Mouse (Mus musculus): Measurements from ENCODE around the gene Fbxo11. TPM values are rescaled to one million over a fixed set of nuclear protein-coding genes. Genes with fewer than 3 reads are reported as not detected.
"Not testable (repeated sequence)": the region's sequence is repeated elsewhere in the genome, so short reads cannot be mapped to it uniquely, and the experiment has no call there.

Gene Fbxo11
- polyA plus RNA-seq, 1 experiment from 2014 or later, result 33.0 TPM

DNA sequence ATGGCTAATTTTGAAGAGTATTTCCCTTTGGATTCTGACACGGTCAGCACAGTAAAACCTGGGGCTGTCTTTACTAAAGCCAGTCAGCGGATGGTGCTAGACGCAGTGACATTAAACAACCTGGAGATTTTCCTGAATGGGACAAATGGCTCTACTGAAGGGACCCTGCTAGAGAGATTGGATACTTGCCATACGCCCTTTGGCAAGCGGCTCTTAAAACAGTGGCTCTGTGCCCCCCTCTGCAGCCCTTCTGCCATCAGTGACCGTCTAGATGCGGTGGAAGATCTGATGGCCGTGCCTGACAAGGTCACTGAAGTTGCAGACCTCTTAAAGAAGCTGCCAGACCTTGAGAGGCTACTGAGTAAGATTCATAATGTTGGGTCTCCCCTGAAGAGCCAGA lies 79.2 kb downstream of the Fbxo11 start:
- Histone ChIP-seq H3K27ac (replicated peaks) (no peak overlapping the region), H3K27me3 (no peaks in the 10 kb centered on the region), H3K9me3 (no peaks in the 10 kb centered on the region), H3K4me2 (no peak overlapping the region), H3K4me1 (replicated peaks) (no peaks in the 10 kb centered on the region), H3K9ac (no peak overlapping the region), H3K36me3 (peaks cover 70% of the 10 kb centered on the region), H3K4me3 (no peak overlapping the region)
- ATAC-seq (ENCODE audit: low FRiP score, low read depth), result no peak
- 81% methylated on average over 8 of the region's 8 CpGs for WGBS

- Histone ChIP-seq H3K4me2 (no peak overlapping the region), H3K27ac (replicated peaks) (no peak overlapping the region), H3K9ac (no peak overlapping the region), H3K27me3 (no peaks in the 10 kb centered on the region), H3K4me1 (replicated peaks) (no peaks in the 10 kb centered on the region), H3K36me3 (peaks cover 60% of the 10 kb centered on the region), H3K9me3 (no peaks in the 10 kb centered on the region), H3K4me3 (no peak overlapping the region)
- no peak for ATAC-seq (ENCODE audit: low FRiP score, low read depth)
- 93% methylated on average over 20 of the region's 20 CpGs for WGBS
These were observed 80.5 kb downstream of the Fbxo11 start for GRCm38 (mm10) chr17:87984440-87985214.

- Histone ChIP-seq H3K36me3 (peaks cover 48% of the 10 kb centered on the region), H3K27ac (replicated peaks) (no peak overlapping the region), H3K4me3 (no peak overlapping the region), H3K9ac (no peak overlapping the region), H3K4me1 (replicated peaks) (no peaks in the 10 kb centered on the region), H3K4me2 (no peak overlapping the region), H3K9me3 (no peaks in the 10 kb centered on the region), H3K27me3 (no peaks in the 10 kb centered on the region)
- ATAC-seq (ENCODE audit: low FRiP score, low read depth), result no peak
- 75% methylated on average over 4 of the region's 4 CpGs for WGBS
These were observed 81.8 kb downstream of the Fbxo11 start for GRCm38 (mm10) chr17:87983313-87983712.

- no peak for ATAC-seq (ENCODE audit: low FRiP score, low read depth)
- no peak overlapping the region for H3K4me2 ChIP-seq
- no peaks in the 10 kb centered on the region for H3K9me3 ChIP-seq
- no peak overlapping the region for H3K9ac ChIP-seq
- no peaks in the 10 kb centered on the region for H3K4me1 ChIP-seq (replicated peaks)
- no peaks in the 10 kb centered on the region for H3K27me3 ChIP-seq
- peaks cover 38% of the 10 kb centered on the region for H3K36me3 ChIP-seq
- 85% methylated on average over 3 of the region's 3 CpGs for WGBS
- no peak overlapping the region for H3K27ac ChIP-seq (replicated peaks)
- no peak overlapping the region for H3K4me3 ChIP-seq
These were observed 83.0 kb downstream of the Fbxo11 start for GRCm38 (mm10) chr17:87982112-87982511.

DNA sequence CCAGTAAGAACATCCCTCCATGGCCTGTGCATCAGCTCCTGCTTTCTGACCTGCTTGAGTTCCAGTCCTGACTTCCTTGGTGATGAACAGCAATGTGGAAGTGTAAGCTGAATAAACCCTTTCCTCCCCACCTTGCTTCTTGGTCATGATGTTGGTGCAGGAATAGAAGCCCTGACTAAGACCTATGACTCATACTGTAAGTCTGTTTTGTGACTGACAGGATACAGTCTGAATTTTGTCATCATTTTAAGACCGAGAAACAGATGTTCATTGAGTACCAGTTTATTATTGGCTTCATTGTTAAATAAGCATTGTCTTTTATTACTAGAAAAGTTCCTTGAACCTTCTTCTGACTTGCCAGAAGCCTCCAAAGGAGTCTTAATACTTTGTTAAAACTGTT lies 85.4 kb downstream of the Fbxo11 start:
- not testable (repeated sequence) for ATAC-seq (ENCODE audit: low FRiP score, low read depth); H3K9ac ChIP-seq; H3K27ac ChIP-seq (replicated peaks); H3K4me3 ChIP-seq; H3K27me3 ChIP-seq; H3K9me3 ChIP-seq; H3K4me2 ChIP-seq
- H3K36me3 ChIP-seq, result peaks cover 17% of the 10 kb centered on the region
- H3K4me1 ChIP-seq (replicated peaks), result peaks cover 13% of the 10 kb centered on the region
- 93% methylated on average over 1 of the region's 1 CpGs for WGBS

DNA sequence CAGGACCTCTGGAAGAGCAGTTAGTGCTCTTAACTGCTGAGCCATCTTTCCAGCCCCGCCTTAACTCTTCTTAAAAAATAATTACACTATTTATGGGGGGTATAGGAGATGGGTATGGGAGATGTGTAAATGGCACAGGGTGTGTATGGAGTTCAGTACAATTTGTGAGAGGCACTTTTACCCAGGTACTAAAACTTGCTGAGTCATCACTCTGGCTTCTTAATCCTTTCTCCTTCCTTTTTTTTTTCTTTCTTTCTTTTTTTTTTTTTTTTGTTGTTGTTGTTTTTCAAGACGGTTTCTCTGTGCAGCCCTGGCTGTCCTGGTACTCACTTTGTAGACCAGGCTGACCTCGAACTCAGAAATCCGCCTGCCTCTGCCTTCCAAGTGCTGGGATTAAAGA lies 88.2 kb downstream of the Fbxo11 start:
- not testable (repeated sequence) for H3K27me3 ChIP-seq; ATAC-seq (ENCODE audit: low FRiP score, low read depth)
- 90% methylated on average over 4 of the region's 4 CpGs for WGBS

GRCm38 (mm10) chr17:87976154-87976806 lies 88.8 kb downstream of the Fbxo11 start:
- Histone ChIP-seq H3K9ac (peak overlapping the region; percentile 91), H3K27ac (replicated peaks) (no peak overlapping the region), H3K4me1 (replicated peaks) (peaks cover 18% of the 10 kb centered on the region), H3K4me3 (peak overlapping the region; percentile 100), H3K27me3 (no peaks in the 10 kb centered on the region), H3K9me3 (no peaks in the 10 kb centered on the region), H3K4me2 (peak overlapping the region; percentile 87), H3K36me3 (no peaks in the 10 kb centered on the region)
- 75% methylated on average over 9 of the region's 9 CpGs for WGBS
- no peak for ATAC-seq (ENCODE audit: low FRiP score, low read depth)

More for the DNA sequence above, 88.2 kb downstream of the Fbxo11 start:
- H3K27ac ChIP-seq (replicated peaks); H3K9me3 ChIP-seq; H3K4me2 ChIP-seq; H3K36me3 ChIP-seq; H3K4me3 ChIP-seq; H3K9ac ChIP-seq: not testable (repeated sequence)
- H3K4me1 ChIP-seq (replicated peaks), result peaks cover 18% of the 10 kb centered on the region

- ATAC-seq (ENCODE audit: low FRiP score, low read depth), result peak; percentile 62
- peak overlapping the region; percentile 91 for H3K9ac ChIP-seq
- peak overlapping the region; percentile 87 for H3K4me2 ChIP-seq
- no peaks in the 10 kb centered on the region for H3K36me3 ChIP-seq
- no peaks in the 10 kb centered on the region for H3K27me3 ChIP-seq
- peaks cover 18% of the 10 kb centered on the region for H3K4me1 ChIP-seq (replicated peaks)
- WGBS, result under 1% methylated on average over 57 of the region's 68 CpGs
- no peaks in the 10 kb centered on the region for H3K9me3 ChIP-seq
- peak overlapping the region; percentile 89 for H3K27ac ChIP-seq (replicated peaks)
- peak overlapping the region; percentile 100 for H3K4me3 ChIP-seq
These were observed 89.8 kb downstream of the Fbxo11 start for GRCm38 (mm10) chr17:87975229-87975853.

DNA sequence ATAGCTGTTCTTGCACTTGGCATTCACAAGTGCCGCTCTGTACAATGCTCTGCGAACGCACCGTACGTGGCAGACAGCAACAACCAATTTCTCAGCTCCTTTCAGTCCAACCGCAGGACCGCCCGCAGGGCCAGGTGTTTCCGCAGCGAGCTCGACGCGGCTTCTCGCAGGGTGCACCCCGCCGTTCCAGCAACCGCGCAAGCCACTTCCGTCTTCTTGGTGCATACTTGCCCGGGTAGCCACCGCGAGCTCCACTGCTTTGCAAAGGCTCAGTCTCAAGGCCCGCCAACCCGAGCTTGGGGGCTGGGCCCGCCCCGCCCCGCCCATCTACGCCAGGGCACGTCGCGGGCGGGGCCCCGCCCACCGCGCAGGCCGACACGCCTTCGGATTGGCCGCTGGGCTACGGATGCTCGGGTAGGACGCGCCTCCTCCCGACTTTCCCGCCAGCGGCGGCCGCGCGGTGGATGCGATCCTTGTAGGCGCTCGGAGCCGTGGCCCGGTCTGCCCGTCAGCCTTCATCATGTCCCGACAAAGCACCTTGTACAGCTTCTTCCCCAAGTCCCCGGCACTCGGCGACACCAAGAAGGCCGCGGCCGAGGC lies 90.4 kb downstream of the Fbxo11 start, which contains the start of gene Msh6:
Gene Msh6, plus strand, starts transcription at position 434 of the 600 bp plus-strand sequence.
- H3K9me3 ChIP-seq, result no peaks in the 10 kb centered on the region
- peak within 1 kb of the TSS; percentile 91 for H3K9ac ChIP-seq
- peaks cover 18% of the 10 kb centered on the region for H3K4me1 ChIP-seq (replicated peaks)
- peak within 1 kb of the TSS; percentile 87 for H3K4me2 ChIP-seq
- no peaks in the 10 kb centered on the region for H3K36me3 ChIP-seq
- H3K27me3 ChIP-seq, result no peaks in the 10 kb centered on the region
- H3K27ac ChIP-seq (replicated peaks), result peak within 1 kb of the TSS; percentile 89
- peak within 1 kb of the TSS; percentile 100 for H3K4me3 ChIP-seq
- ATAC-seq (ENCODE audit: low FRiP score, low read depth), result peak; percentile 99
- 0% methylated on average over 60 of the region's 63 CpGs for WGBS

DNA sequence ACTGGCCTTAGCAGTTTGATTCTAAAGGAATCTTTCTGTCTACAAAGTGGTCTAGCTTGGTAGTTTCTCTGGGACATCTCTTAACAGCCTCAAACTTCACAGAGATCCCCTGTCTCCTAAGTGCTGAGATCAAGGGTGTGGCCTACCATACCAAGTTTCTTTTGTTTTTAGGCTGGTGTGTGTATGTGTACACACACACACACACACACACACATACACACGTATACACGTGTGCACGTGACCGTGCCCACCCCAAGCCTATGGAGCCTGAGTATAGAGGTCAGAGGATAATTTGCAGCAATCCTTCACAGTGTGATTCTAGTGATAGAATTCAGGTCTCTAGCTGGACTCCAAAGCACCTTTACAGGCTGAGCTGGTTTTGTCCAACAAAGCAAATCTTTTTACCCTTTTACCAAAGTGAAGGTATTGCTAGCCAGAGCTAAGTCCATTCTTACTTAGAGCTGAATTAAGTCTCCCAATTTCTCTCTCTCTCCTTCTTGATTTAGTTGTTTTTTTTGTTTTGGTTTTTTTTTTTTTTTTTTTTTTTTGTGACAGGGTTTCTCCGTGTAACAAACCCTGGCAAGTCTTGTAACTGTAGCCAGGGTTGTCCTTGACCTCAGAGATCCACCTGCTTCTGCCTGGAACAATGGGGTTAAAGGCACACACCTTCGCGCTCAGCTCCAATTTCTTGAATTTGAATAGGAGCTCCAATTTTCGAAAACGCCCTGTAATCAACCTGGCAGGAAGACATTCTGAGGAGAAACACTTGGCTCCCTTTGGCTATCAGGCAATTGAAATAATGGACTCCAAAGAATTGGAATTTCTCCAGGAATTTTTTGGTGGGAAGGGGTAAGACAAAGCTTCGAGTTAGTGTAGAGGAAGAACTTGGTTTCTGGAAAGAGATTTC lies 91.6 kb downstream of the Fbxo11 start:
- no peak overlapping the region for H3K9ac ChIP-seq
- WGBS, result 68% methylated on average over 10 of the region's 10 CpGs

DNA sequence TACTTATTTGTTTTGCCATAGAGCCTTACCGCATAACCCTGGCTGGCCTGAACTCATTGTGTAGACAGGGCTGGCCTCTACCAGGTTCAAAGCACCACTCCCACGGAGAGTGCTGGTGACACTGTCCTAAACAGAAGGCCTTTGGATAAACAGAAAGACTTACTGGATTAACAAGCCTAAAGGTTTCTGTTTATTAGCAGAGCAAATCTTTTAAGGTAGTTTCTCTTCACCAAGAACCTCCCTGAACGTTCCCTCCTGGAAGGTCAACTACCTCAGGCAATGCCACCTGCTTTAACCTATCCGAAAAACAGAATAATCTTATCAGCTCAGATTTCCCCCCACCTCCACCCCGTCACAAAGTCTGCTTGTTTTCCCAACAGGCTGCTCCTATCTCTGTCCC lies 92.2 kb downstream of the Fbxo11 start:
- H3K27me3 ChIP-seq, result no peaks in the 10 kb centered on the region
- no peaks in the 10 kb centered on the region for H3K36me3 ChIP-seq
- WGBS, result 83% methylated on average over 5 of the region's 5 CpGs
- no peak for ATAC-seq (ENCODE audit: low FRiP score, low read depth)
- no peak overlapping the region for H3K4me3 ChIP-seq
- no peaks in the 10 kb centered on the region for H3K9me3 ChIP-seq
- H3K4me1 ChIP-seq (replicated peaks), result peaks cover 18% of the 10 kb centered on the region
- H3K27ac ChIP-seq (replicated peaks), result no peak overlapping the region
- H3K9ac ChIP-seq, result no peak overlapping the region
- no peak overlapping the region for H3K4me2 ChIP-seq

More for the DNA sequence above, 91.6 kb downstream of the Fbxo11 start:
- Histone ChIP-seq H3K4me2 (peak overlapping the region; percentile 87; the same call in 1 of the 2 replicates), H3K27me3 (no peaks in the 10 kb centered on the region), H3K36me3 (no peaks in the 10 kb centered on the region), H3K4me3 (no peak overlapping the region), H3K4me1 (replicated peaks) (peaks cover 18% of the 10 kb centered on the region), H3K9me3 (no peaks in the 10 kb centered on the region), H3K27ac (replicated peaks) (no peak overlapping the region)
- no peak for ATAC-seq (ENCODE audit: low FRiP score, low read depth)
